Mouse (Mus musculus) heart, adult 2 months (tissue): ENCODE data around the gene Eras. TPM values are rescaled to one million over a fixed set of nuclear protein-coding genes. Genes with fewer than 3 reads are reported as not detected.
"Not testable (repeated sequence)": the region's sequence is repeated elsewhere in the genome, so short reads cannot be mapped to it uniquely, and the experiment has no call there.

Experiments
- DNase-seq, 2 experiments: peaks; one replicate each; pipeline ENCODE4 v3.0.0; 2021
- H3K27ac ChIP-seq: fragments of 200-600 bp; 2 replicates; pipeline ENCODE4 v1.8.1; 2022
- H3K27me3 ChIP-seq: fragments of 200-500 bp; 2 replicates; pipeline ENCODE4 v1.6.1; 2012; ENCODE audit warnings: mild to moderate bottlenecking, low read length, inconsistent platforms, mixed read lengths; ENCODE audit not compliant: control insufficient read depth, insufficient read depth
- H3K36me3 ChIP-seq: fragments of 200-500 bp; 2 replicates; pipeline ENCODE4 v1.6.1; 2012; ENCODE audit warnings: low read length, inconsistent platforms; ENCODE audit not compliant: control insufficient read depth, insufficient read depth
- H3K4me1 ChIP-seq: fragments of 200-500 bp; 2 replicates; pipeline ENCODE4 v1.6.1; 2011; ENCODE audit warnings: low read length; ENCODE audit not compliant: control insufficient read depth, insufficient read depth
- H3K4me3 ChIP-seq: fragments of 200-600 bp; 2 replicates; pipeline ENCODE4 v1.8.1; 2022
- H3K79me2 ChIP-seq: fragments of 200-500 bp; replicated peaks from 2 replicates; pipeline ENCODE4 v1.6.1; 2012; ENCODE audit warnings: mild to moderate bottlenecking, inconsistent platforms, low read length, moderate library complexity, mixed read lengths; ENCODE audit not compliant: control insufficient read depth, insufficient read depth
- H3K9ac ChIP-seq: fragments of 200-500 bp; 2 replicates; pipeline ENCODE4 v1.6.1; 2012; ENCODE audit warnings: low read depth, mild to moderate bottlenecking, control low read depth, inconsistent platforms, low read length, mixed read lengths
- CTCF ChIP-seq: fragments of 200-600 bp; IDR thresholded peaks from 2 replicates; pipeline ENCODE4 v1.8.1; 2022; ENCODE audit warnings: antibody characterized with exemption, mild to moderate bottlenecking, moderate library complexity
- EP300 ChIP-seq: fragments of 200-500 bp; IDR thresholded peaks from 2 replicates; pipeline ENCODE4 v1.6.1; 2011; ENCODE audit warnings: low read depth, low read length, control low read depth; ENCODE audit not compliant: insufficient read depth
- POLR2A ChIP-seq: fragments of 200-500 bp; IDR thresholded peaks from 2 replicates; pipeline ENCODE4 v1.6.1; 2011; ENCODE audit warnings: mild to moderate bottlenecking, low read depth, low read length, control low read depth; ENCODE audit not compliant: insufficient read depth
- WGBS: fragments of 180-500 bp; shearing (Covaris S2); methylation state at CpG from one replicate; pipeline ENCODE4 v1.1.7; 2018; 5-methylcytosine and 5-hydroxymethylcytosine counted together
- intact Hi-C: fragments of 180-260 bp; cut with DNase I; formaldehyde crosslinking; loops from one replicate; pipeline ENCODE4 v1.15.1; 2025
- polyA plus RNA-seq: library from polyadenylated mRNA; depleted of rRNA; stranded (reverse); fragments of >200 nt; gene quantifications from 2 replicates; pipeline ENCODE4 v1.2.3, GENCODE M21; 2012
- total RNA-seq, 2 experiments: library from RNA; stranded (reverse); gene quantifications; 2 replicates each; pipeline ENCODE4 v1.2.3; 2021

The Eras gene
- total and polyA plus RNA-seq, 3 experiments, result not detected

- DNase-seq, result no peak
- no peaks in the 10 kb centered on the region for H3K4me1 ChIP-seq
- intact Hi-C loops, result no loop called here
- no peaks in the 10 kb centered on the region for H3K36me3 ChIP-seq
- no peak overlapping the region for H3K27ac ChIP-seq
- H3K9ac ChIP-seq, result no peak overlapping the region
- no peaks in the 10 kb centered on the region for H3K79me2 ChIP-seq
- TF ChIP-seq POLR2A (no peak), EP300 (no peak), CTCF (no peak)
- peaks cover 11% of the 10 kb centered on the region for H3K27me3 ChIP-seq
- 10% methylated on average over 46 of the region's 48 CpGs for WGBS
- no peak overlapping the region for H3K4me3 ChIP-seq
Observed at GRCm38 (mm10) chrX:7922032-7922431, 6.4 kb downstream of the Eras start.

GRCm38 (mm10) chrX:7919601-7920383 is 8.6 kb downstream of the Eras start, which contains the start of gene Pcsk1n:
Pcsk1n (plus strand) TSS chrX:7919822.
- Histone ChIP-seq H3K4me1 (no peaks in the 10 kb centered on the region), H3K79me2 (no peaks in the 10 kb centered on the region), H3K36me3 (no peaks in the 10 kb centered on the region), H3K4me3 (no peak within 1 kb of the TSS), H3K9ac (no peak within 1 kb of the TSS), H3K27ac (no peak within 1 kb of the TSS), H3K27me3 (peaks cover 11% of the 10 kb centered on the region)
- no peak for DNase-seq
- 17% methylated on average over 38 of the region's 40 CpGs for WGBS
- intact Hi-C loops, result no loop called here
- TF ChIP-seq CTCF (no peak), POLR2A (no peak), EP300 (no peak)

DNA sequence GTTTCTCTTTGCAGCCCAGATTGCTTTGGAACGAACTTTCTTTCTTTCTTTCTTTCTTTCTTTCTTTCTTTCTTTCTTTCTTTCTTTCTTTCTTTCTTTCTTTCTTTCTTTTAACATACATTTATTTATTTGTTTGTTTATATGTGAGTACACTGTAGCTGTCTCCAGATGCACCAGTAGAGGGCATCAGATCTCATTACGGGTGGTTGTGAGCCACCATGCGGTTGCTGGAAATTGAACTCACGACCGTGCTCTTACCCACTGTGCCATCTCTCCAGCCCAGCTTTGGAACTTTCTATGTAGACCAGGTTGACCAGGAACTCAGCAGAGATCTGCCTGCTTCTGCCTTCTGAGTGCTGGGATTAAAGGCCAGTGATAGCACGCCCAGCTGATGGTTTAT is 10.4 kb downstream of the Eras start:
- H3K4me1 ChIP-seq, H3K4me3 ChIP-seq, H3K79me2 ChIP-seq, H3K9ac ChIP-seq, DNase-seq, H3K36me3 ChIP-seq, H3K27ac ChIP-seq, intact Hi-C loops: not testable (repeated sequence)
- TF ChIP-seq CTCF, result 0 out of 2 replicates have a peak, but pooled peaks have one; percentile 17
- H3K27me3 ChIP-seq, result peaks cover 10% of the 10 kb centered on the region
- 60% methylated on average over 6 of the region's 6 CpGs for WGBS

- H3K36me3 ChIP-seq, H3K79me2 ChIP-seq, H3K4me3 ChIP-seq, H3K4me1 ChIP-seq, H3K9ac ChIP-seq, H3K27ac ChIP-seq, H3K27me3 ChIP-seq: not testable (repeated sequence)
- peak; percentile 47 for TF ChIP-seq CTCF
- DNase-seq, result peak in 1 of 2 experiments; percentile 40
- intact Hi-C loops, result loop anchor here (1.0 kb wide), 1 partner anchor 102 kb away; no protein-coding TSS in a partner anchor
- WGBS, result 18% methylated on average over 3 of the region's 3 CpGs
Observed at GRCm38 (mm10) chrX:7915669-7916068, 12.7 kb downstream of the Eras start.

DNA sequence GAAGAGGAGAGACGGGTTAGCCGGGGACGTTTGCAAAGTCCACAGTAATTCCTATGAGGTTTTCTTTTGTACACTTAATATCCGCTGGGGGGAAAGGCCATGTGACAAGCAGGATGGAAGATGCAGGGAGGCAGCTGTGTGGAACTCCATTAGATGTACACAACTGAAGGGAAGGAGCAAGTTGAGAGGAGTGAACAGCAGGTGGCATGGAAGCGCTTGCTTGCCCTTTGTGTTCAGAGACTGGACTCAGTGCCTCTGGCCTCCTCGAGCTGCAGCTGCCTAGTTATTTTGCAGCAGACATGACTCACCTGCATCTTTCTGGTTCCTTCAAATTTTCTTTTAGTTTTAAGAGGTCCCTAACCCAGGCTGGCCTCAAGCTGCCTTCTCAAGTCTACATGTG is 17.9 kb downstream of the Eras start:
- TF ChIP-seq EP300 (no peak), POLR2A (no peak), CTCF (peak; percentile 38; the same call in 1 of the 2 replicates)
- Histone ChIP-seq H3K4me1 (no peaks in the 10 kb centered on the region), H3K27ac (no peak overlapping the region), H3K36me3 (no peaks in the 10 kb centered on the region), H3K79me2 (no peaks in the 10 kb centered on the region), H3K9ac (no peak overlapping the region), H3K4me3 (no peak overlapping the region), H3K27me3 (no peaks in the 10 kb centered on the region)
- WGBS, result 57% methylated on average over 6 of the region's 6 CpGs
- no peak for DNase-seq
- intact Hi-C loops, result no loop called here

GRCm38 (mm10) chrX:7909242-7909641 is 19.2 kb downstream of the Eras start, which contains the start of gene Gm10490:
Gm10490 (plus strand) TSS chrX:7909542.
- H3K27me3 ChIP-seq, H3K4me3 ChIP-seq, H3K79me2 ChIP-seq, H3K36me3 ChIP-seq, H3K4me1 ChIP-seq, H3K27ac ChIP-seq, H3K9ac ChIP-seq, intact Hi-C loops, DNase-seq: not testable (repeated sequence)
- WGBS, result 83% methylated on average over 4 of the region's 4 CpGs
